Mouse (Mus musculus) CH12.LX (cell line): ENCODE results near the gene Tjap1. TPM values are rescaled to one million over a fixed set of nuclear protein-coding genes. Genes with fewer than 3 reads are reported as not detected.

Experiments used
- DNase-seq: peaks from one replicate; pipeline ENCODE4 v3.0.0-alpha.2; 2013; ENCODE audit errors: extremely low read depth
- H3K27ac ChIP-seq: 2 replicates; pipeline ENCODE4 v1.5.1; 2012; ENCODE audit warnings: low read depth, mild to moderate bottlenecking, control low read depth, moderate library complexity; ENCODE audit not compliant: insufficient read depth
- H3K27me3 ChIP-seq: replicated peaks from 2 replicates; pipeline ENCODE3; 2012; ENCODE audit warnings: inconsistent platforms
- H3K36me3 ChIP-seq, 2 experiments: replicated peaks in 1 of 2; 2 replicates each; pipeline versions ENCODE3 to v1.6.1; 2012; ENCODE audit warnings: inconsistent platforms in 1 of 2, low read length in 1 of 2, mild to moderate bottlenecking in 1 of 2, mixed read lengths in 1 of 2, moderate library complexity in 1 of 2; ENCODE audit not compliant: control insufficient read depth in 1 of 2, insufficient read depth in 1 of 2
- H3K4me1 ChIP-seq, 2 experiments: 2 replicates each; pipeline ENCODE4 v1.6.1; 2012; ENCODE audit warnings: inconsistent platforms in 1 of 2, moderate library complexity in 1 of 2; ENCODE audit not compliant: insufficient read depth in 2 of 2, control insufficient read depth in 1 of 2
- H3K4me2 ChIP-seq: 2 replicates; pipeline ENCODE4 v1.6.1; 2012; ENCODE audit warnings: low read depth, mild to moderate bottlenecking, control low read depth; ENCODE audit not compliant: poor library complexity, insufficient read depth, severe bottlenecking
- H3K4me3 ChIP-seq, 3 experiments: fragments of 150-350 bp in 1 of 3; sonication (generic) in 1 of 3; replicated peaks in 1 of 3; 2 replicates each; pipeline versions ENCODE3 to v1.5.1; 2011 to 2012; ENCODE audit warnings: low read depth in 2 of 3, low read length in 2 of 3, mild to moderate bottlenecking in 2 of 3, moderate library complexity in 2 of 3, control low read depth in 1 of 3, improper control_type of control experiment in 1 of 3, inconsistent platforms in 1 of 3, mixed read lengths in 1 of 3; ENCODE audit not compliant: poor library complexity in 1 of 3
- H3K79me2 ChIP-seq: replicated peaks from 2 replicates; pipeline ENCODE4 v1.6.1; 2012; ENCODE audit warnings: mild to moderate bottlenecking, moderate library complexity; ENCODE audit not compliant: control insufficient read depth, poor library complexity, insufficient read depth, severe bottlenecking; ENCODE audit errors: extremely low read depth
- H3K9ac ChIP-seq: 2 replicates; pipeline ENCODE4 v1.6.1; 2012; ENCODE audit warnings: low read depth, mild to moderate bottlenecking, control low read depth, moderate library complexity; ENCODE audit not compliant: insufficient read depth
- H3K9me3 ChIP-seq: replicated peaks from 2 replicates; pipeline ENCODE3; 2012; ENCODE audit warnings: low read length, inconsistent platforms, mixed read lengths
- CHD2 ChIP-seq: IDR thresholded peaks from 2 replicates; pipeline ENCODE4 v1.6.1; 2011; ENCODE audit warnings: low read length, improper control_type of control experiment
- GABPA ChIP-seq: IDR thresholded peaks from 2 replicates; pipeline ENCODE4 v1.6.1; 2012; ENCODE audit warnings: low read depth, low read length, improper control_type of control experiment, inconsistent platforms; ENCODE audit not compliant: insufficient replicate concordance
- IRF4 ChIP-seq: IDR thresholded peaks from 2 replicates; pipeline ENCODE4 v1.6.1; 2014; ENCODE audit warnings: low read depth, mild to moderate bottlenecking, inconsistent platforms, low read length, improper control_type of control experiment
- NELFE ChIP-seq: IDR thresholded peaks from 2 replicates; pipeline ENCODE4 v1.6.1; 2011; ENCODE audit warnings: low read depth, low read length, improper control_type of control experiment
- NRF1 ChIP-seq: IDR thresholded peaks from 2 replicates; pipeline ENCODE4 v1.6.1; 2014; ENCODE audit warnings: low read depth, mild to moderate bottlenecking, inconsistent platforms, low read length, improper control_type of control experiment, moderate library complexity
- POLR2AphosphoS2 ChIP-seq: IDR thresholded peaks from 2 replicates; pipeline ENCODE4 v1.6.1; 2011; ENCODE audit warnings: low read depth, low read length, improper control_type of control experiment
- UBTF ChIP-seq: IDR thresholded peaks from 2 replicates; pipeline ENCODE4 v1.6.1; 2012; ENCODE audit warnings: low read depth, mild to moderate bottlenecking, inconsistent platforms, low read length, improper control_type of control experiment, moderate library complexity
- USF1 ChIP-seq: IDR thresholded peaks from 2 replicates; pipeline ENCODE4 v1.6.1; 2014; ENCODE audit warnings: low read depth, mild to moderate bottlenecking, inconsistent platforms, low read length, improper control_type of control experiment
- dilution Hi-C: fragments of 300-500 bp; cut with MboI; formaldehyde crosslinking; loops from 2 replicates; pipeline ENCODE4 v1.14.3; 2020; ENCODE audit warnings: low sequenced_read_pairs; ENCODE audit not compliant: extremely low pct_unique_long_range_greater_than_20kb, extremely low pct_ligation_motif_present
- in situ Hi-C: fragments of 300-500 bp; cut with MboI; formaldehyde crosslinking; loops from 3 replicates; pipeline ENCODE4 v1.14.3; 2019; ENCODE audit warnings: low sequenced_read_pairs, low pct_ligation_motif_present, low pct_unique_long_range_greater_than_20kb, mixed read lengths
- polyA plus RNA-seq: library from polyadenylated mRNA; unstranded; fragments of >175 nt; gene quantifications from 2 replicates; pipeline ENCODE4 v1.2.1, GENCODE M21; 2012; ENCODE audit warnings: low read depth; ENCODE audit not compliant: insufficient read length
- total RNA-seq, 2 experiments: library from RNA; depleted of rRNA; stranded (reverse); fragments of 300-350 nt in 1 of 2; fragments of >200 nt in 1 of 2; gene quantifications; 2 replicates each; pipeline ENCODE4 v1.2.3; 2012 to 2014

Gene Tjap1
- total and polyA plus RNA-seq, 3 experiments: 8.6 to 24.3 (median 14.2) TPM

DNA sequence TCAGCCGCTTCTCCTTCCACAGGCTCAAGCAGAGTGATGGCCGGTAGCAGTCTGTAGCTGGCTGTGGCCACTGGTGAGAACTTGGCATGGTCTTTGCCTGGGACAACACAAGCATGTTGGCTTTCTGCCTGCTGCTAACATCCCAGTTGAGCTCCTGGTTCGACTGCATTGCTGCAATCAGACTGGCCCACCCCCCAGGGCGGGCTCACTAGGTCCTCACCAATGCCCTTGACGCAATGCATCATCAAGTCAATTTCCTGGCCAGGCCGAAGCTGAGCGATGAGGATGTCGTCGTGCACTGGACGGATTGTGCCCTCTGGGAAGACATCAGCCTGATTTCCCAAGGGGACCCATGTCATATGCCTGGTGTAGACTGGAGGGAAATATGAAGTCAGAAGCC lies 38.2 kb downstream of the Tjap1 start:
- Histone ChIP-seq H3K9ac (no peak overlapping the region), H3K36me3 (peaks cover 62 to 81% of the 10 kb centered on the region in 2 experiments), H3K4me1 (peaks cover 8 to 22% of the 10 kb centered on the region in 2 experiments), H3K27ac (no peak overlapping the region), H3K4me2 (no peak overlapping the region), H3K4me3 (no peak overlapping the region), H3K9me3 (no peaks in the 10 kb centered on the region), H3K27me3 (no peaks in the 10 kb centered on the region), H3K79me2 (peaks cover 28% of the 10 kb centered on the region)
- no peak for DNase-seq
- in situ Hi-C loops: loop anchor here (25.0 kb wide), 1 partner anchor 743 kb away; no protein-coding TSS in a partner anchor
- no peak for TF ChIP-seq IRF4
- TF ChIP-seq NRF1: no peak
- TF ChIP-seq NELFE: no peak
- TF ChIP-seq POLR2AphosphoS2: peak; percentile 34; the same call in 1 of the 2 replicates
- no peak for TF ChIP-seq GABPA
- TF ChIP-seq UBTF: no peak
- dilution Hi-C loops: no loop called here

DNA sequence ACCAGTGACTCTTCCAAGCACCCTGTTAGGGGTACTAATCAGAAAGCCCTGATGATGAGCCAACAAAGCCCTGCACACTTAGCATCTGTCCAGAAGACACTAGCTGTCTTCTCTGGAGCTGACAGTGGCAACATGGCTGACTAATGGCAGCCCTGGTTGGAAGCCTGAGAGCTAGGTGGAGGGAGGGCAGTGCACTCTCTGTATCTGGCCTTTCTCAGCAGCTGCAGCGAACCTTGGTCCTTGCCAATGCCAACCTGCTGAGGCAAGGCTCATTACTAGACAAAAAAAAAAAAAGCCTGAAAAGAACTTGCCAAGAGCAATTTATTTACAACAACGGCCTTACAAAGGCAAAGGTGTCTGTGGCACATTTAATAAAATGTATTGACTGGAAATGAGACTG lies 39.2 kb downstream of the Tjap1 start:
- Histone ChIP-seq H3K9ac (no peak overlapping the region), H3K4me2 (no peak overlapping the region), H3K27ac (no peak overlapping the region), H3K36me3 (peaks cover 66 to 82% of the 10 kb centered on the region in 2 experiments), H3K9me3 (no peaks in the 10 kb centered on the region), H3K27me3 (no peaks in the 10 kb centered on the region), H3K4me1 (peaks cover 3 to 12% of the 10 kb centered on the region in 2 experiments), H3K4me3 (no peak overlapping the region)
- dilution Hi-C loops (no loop called here), in situ Hi-C loops (loop anchor here (25.0 kb wide), 1 partner anchor 744 kb away; no protein-coding TSS in a partner anchor)
- no peak for DNase-seq
- no peak for TF ChIP-seq CHD2
- no peak for TF ChIP-seq IRF4
- TF ChIP-seq NELFE: no peak
- TF ChIP-seq, all 38 proteins: peak for 0
- H3K79me2 ChIP-seq: peaks cover 23% of the 10 kb centered on the region

DNA sequence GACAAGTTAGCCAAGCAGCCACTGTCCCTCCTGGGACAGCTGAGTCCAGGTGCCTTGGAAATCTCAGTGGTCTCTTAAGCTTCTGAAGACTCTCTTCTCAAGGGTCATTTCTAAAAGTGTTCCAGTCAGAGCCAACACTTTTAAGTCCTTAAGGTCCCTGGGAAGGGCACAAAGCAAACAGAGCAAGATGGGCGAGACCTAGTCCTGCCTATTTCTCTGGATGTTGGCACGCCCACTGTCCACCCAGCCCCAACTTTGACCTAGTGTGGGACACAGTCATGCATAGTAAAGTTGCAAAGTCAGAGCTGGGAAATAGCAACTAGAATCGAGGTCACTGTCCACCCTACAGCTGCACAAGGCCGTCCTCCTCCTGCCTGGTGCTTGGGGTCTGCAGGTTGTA lies 39.8 kb downstream of the Tjap1 start:
- no peaks in the 10 kb centered on the region for H3K27me3 ChIP-seq
- H3K79me2 ChIP-seq: peaks cover 17% of the 10 kb centered on the region
- H3K36me3 ChIP-seq: peaks cover 71 to 87% of the 10 kb centered on the region in 2 experiments
- H3K27ac ChIP-seq: no peak overlapping the region
- no peak overlapping the region for H3K9ac ChIP-seq
- no peak for DNase-seq
- H3K4me1 ChIP-seq: peaks cover 3 to 12% of the 10 kb centered on the region in 2 experiments
- H3K9me3 ChIP-seq: no peaks in the 10 kb centered on the region
- H3K4me3 ChIP-seq: no peak overlapping the region
- no peak for TF ChIP-seq USF1
- 0 out of 2 replicates have a peak, but pooled peaks have one; percentile 29 for TF ChIP-seq POLR2AphosphoS2
- dilution Hi-C loops (no loop called here), in situ Hi-C loops (loop anchor here (25.0 kb wide), 1 partner anchor 744 kb away; no protein-coding TSS in a partner anchor)
- H3K4me2 ChIP-seq: no peak overlapping the region
